Mouse (Mus musculus) myocyte (in vitro differentiated cells): ENCODE results near the gene Cryl1.

Experiments used
- CEBPB ChIP-seq: IDR thresholded peaks from 2 replicates; pipeline ENCODE4 v1.6.1; 2011; ENCODE audit warnings: mild to moderate bottlenecking, moderate library complexity; ENCODE audit not compliant: poor library complexity, insufficient read depth, severe bottlenecking
- MAX ChIP-seq: IDR thresholded peaks from one replicate; pipeline ENCODE4 v1.6.1; 2011; ENCODE audit warnings: low read depth, mild to moderate bottlenecking, control low read depth
- MYOD1 ChIP-seq, 3 experiments: IDR thresholded peaks; one replicate each; pipeline ENCODE4 v1.6.1; 2011; ENCODE audit warnings: control low read depth in 2 of 3, low read depth in 2 of 3, mild to moderate bottlenecking in 2 of 3, moderate library complexity in 1 of 3; ENCODE audit not compliant: insufficient read length in 2 of 3, control insufficient read depth in 1 of 3
- POLR2A ChIP-seq: IDR thresholded peaks from one replicate; pipeline ENCODE4 v1.6.1; 2011; ENCODE audit warnings: low read depth, mild to moderate bottlenecking, control low read depth, moderate library complexity; ENCODE audit not compliant: insufficient read length
- SRF ChIP-seq: IDR thresholded peaks from one replicate; pipeline ENCODE4 v1.6.1; 2011; ENCODE audit warnings: low read depth; ENCODE audit not compliant: control insufficient read depth, insufficient read length
- TCF12 ChIP-seq: IDR thresholded peaks from one replicate; pipeline ENCODE4 v1.6.1; 2011; ENCODE audit warnings: mild to moderate bottlenecking, control low read depth; ENCODE audit not compliant: poor library complexity, insufficient read depth, severe bottlenecking
- TCF3 ChIP-seq: IDR thresholded peaks from one replicate; pipeline ENCODE4 v1.6.1; 2011; ENCODE audit warnings: low read depth, control low read depth; ENCODE audit not compliant: insufficient read length

DNA sequence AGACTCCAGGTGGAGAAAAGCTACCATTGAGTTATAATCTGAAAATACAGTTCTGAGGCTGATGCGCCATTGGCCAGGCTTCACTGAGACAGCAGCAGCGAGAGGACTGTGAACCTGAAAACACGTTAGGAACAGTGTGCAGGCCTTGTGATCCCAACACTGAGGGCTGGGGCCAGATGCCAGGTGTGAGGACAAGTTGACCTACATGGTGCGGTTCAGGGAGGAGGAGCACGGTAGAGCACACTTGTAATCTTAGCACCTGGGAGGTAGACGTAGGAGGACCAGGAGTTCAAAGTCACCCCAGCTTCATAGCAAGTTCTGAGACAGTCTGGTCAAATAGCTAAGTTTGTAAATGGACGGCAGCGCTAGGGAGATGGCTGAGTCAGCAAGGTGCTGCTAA is 139.0 kb downstream of the Cryl1 start:
- no peak for TF ChIP-seq POLR2A
- TF ChIP-seq TCF3, result no peak
- no peak for TF ChIP-seq MYOD1 (IDR thresholded peaks at IDR 0.05; ENCODE audit: control insufficient read depth in 1 of 3, insufficient read length in 2 of 3, low read depth in 2 of 3)
- no peak for TF ChIP-seq CEBPB
- no peak for TF ChIP-seq SRF
- TF ChIP-seq MAX, result no peak
- TF ChIP-seq TCF12, result no peak
